Mouse (Mus musculus) central nervous system, embryonic 18 days (tissue): ENCODE data around the gene Slc5a4a. TPM values are rescaled to one million over a fixed set of nuclear protein-coding genes. Genes with fewer than 3 reads are reported as not detected.

Source experiments
- polyA plus RNA-seq: library from polyadenylated mRNA; depleted of rRNA; stranded (reverse); fragments of >200 nt; gene quantifications from 2 replicates; pipeline ENCODE4 v1.2.3, GENCODE M21; 2012; rRNA removed

Gene Slc5a4a
- 0.19 and 0.30 TPM in 2 replicates for polyA plus RNA-seq

GRCm38 (mm10) chr10:76147278-76147677 is at the start of gene Slc5a4a:
Gene Slc5a4a, plus strand, starts transcription at chr10:76147451.

DNA sequence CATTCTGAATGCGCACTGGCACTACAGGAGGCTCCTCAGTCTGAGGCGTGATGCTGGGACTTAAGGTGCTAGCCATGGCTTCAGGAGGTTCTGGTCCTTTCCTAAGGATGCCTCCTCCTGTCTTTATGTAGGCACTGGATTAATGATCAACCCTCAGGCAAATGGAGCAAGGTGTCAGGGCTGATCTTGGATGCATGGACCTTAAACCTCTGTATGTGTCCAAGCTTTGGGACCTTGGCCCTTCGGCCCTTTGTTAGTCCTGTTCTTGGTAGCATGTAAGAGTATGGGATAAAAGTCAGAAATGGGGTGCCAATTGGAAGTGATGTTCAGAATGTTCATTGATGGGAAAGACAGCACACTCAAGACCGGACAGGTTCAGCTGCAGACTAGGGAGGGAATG is 36.4 kb upstream of the Slc5a4a start, which contains the start of gene Slc5a4b:
Slc5a4b (minus strand) TSS at position 101 of the 400 bp plus-strand sequence.

GRCm38 (mm10) chr10:76237341-76238225 is 90.3 kb downstream of the Slc5a4a start, which contains the start of gene Prmt2:
Gene Prmt2, minus strand, starts transcription at chr10:76237865.

Other genes starting within 250 kb of the Slc5a4a start
- 96.1 and 115 TPM in 2 replicates for gene Smarcb1, start 225.8 kb upstream of the Slc5a4a start, polyA plus RNA-seq
- gene Chchd10, start 214.3 kb upstream of the Slc5a4a start, polyA plus RNA-seq, result 78.2 and 90.8 TPM in 2 replicates
- 20.1 and 24.1 TPM in 2 replicates for gene Mmp11, start 211.0 kb upstream of the Slc5a4a start, polyA plus RNA-seq
- gene Gm867, start 206.8 kb upstream of the Slc5a4a start, polyA plus RNA-seq, result 0.92 and 1.1 TPM in 2 replicates
- 0.37 TPM in 1 of 2 replicates, not detected in the other for gene Vpreb3, start 204.4 kb upstream of the Slc5a4a start, polyA plus RNA-seq
- gene Gm5134, start 192.9 kb upstream of the Slc5a4a start, polyA plus RNA-seq, result 0.05 and 0.07 TPM in 2 replicates
- gene Zfp280b, start 114.8 kb upstream of the Slc5a4a start, polyA plus RNA-seq, result 8.7 and 9.6 TPM in 2 replicates
- 0.01 and 0.05 TPM in 2 replicates for gene Slc5a4b, start 36.5 kb upstream of the Slc5a4a start, polyA plus RNA-seq
- 321 and 322 TPM in 2 replicates for gene Prmt2, start 90.4 kb downstream of the Slc5a4a start, polyA plus RNA-seq
- 4.5 and 11.0 TPM in 2 replicates for gene S100b, start 106.4 kb downstream of the Slc5a4a start, polyA plus RNA-seq
- 48.4 and 50.4 TPM in 2 replicates for gene Dip2a, start 197.8 kb downstream of the Slc5a4a start, polyA plus RNA-seq